Mouse (Mus musculus) stomach, embryonic 14.5 days (tissue): ENCODE data around the gene Shcbp1l. TPM values are rescaled to one million over a fixed set of nuclear protein-coding genes. Genes with fewer than 3 reads are reported as not detected.
"Not testable (repeated sequence)": the region's sequence is repeated elsewhere in the genome, so short reads cannot be mapped to it uniquely, and the experiment has no call there.

ENCODE experiments used
- ATAC-seq: fragments of 200-750 bp; cut with Nextera tagmentation; 2 replicates; pipeline ENCODE4 v1.8.0; 2017; ENCODE audit warnings: low read depth, moderate TSS enrichment; ENCODE audit not compliant: insufficient number of reproducible peaks, insufficient read depth, low FRiP score
- H3K27ac ChIP-seq: fragments of 300-500 bp; sonication (generic); 2 replicates; pipeline ENCODE4 v1.5.1; 2014; ENCODE audit warnings: mild to moderate bottlenecking, low read length, moderate library complexity, mixed read lengths
- H3K27me3 ChIP-seq: fragments of 300-500 bp; sonication (generic); 2 replicates; pipeline ENCODE4 v1.6.1; 2014; ENCODE audit warnings: low read length, control low read depth, mixed read lengths; ENCODE audit not compliant: control insufficient read depth, insufficient read depth
- H3K36me3 ChIP-seq: fragments of 300-500 bp; sonication (generic); 2 replicates; pipeline ENCODE4 v1.6.1; 2014; ENCODE audit warnings: mild to moderate bottlenecking, control low read depth, low read length, moderate library complexity, mixed read lengths; ENCODE audit not compliant: control insufficient read depth, insufficient read depth
- H3K4me1 ChIP-seq: fragments of 300-500 bp; sonication (generic); 2 replicates; pipeline ENCODE4 v1.6.1; 2014; ENCODE audit warnings: low read length, control low read depth, mixed read lengths; ENCODE audit not compliant: control insufficient read depth, insufficient read depth
- H3K4me2 ChIP-seq: fragments of 300-500 bp; sonication (generic); replicated peaks from 2 replicates; pipeline ENCODE4 v1.6.1; 2014; ENCODE audit warnings: low read depth, low read length, control low read depth
- H3K4me3 ChIP-seq: fragments of 300-500 bp; sonication (generic); 2 replicates; pipeline ENCODE4 v1.5.1; 2014; ENCODE audit warnings: low read depth, low read length, control low read depth
- H3K9ac ChIP-seq: fragments of 300-500 bp; sonication (generic); replicated peaks from 2 replicates; pipeline ENCODE4 v1.6.1; 2014; ENCODE audit warnings: low read depth, mild to moderate bottlenecking, control low read depth, low read length, moderate library complexity, mixed read lengths
- H3K9me3 ChIP-seq: fragments of 300-500 bp; sonication (generic); 2 replicates; pipeline ENCODE4 v1.6.1; 2016; ENCODE audit warnings: low read depth, low read length, control low read depth; ENCODE audit not compliant: control insufficient read depth
- WGBS: fragments of 180-500 bp; shearing (Covaris S2); extraction: QIAGEN DNeasy Blood & Tissue Kit; methylation state at CpG from one replicate; pipeline ENCODE4 v1.1.7; 2014; 5-methylcytosine and 5-hydroxymethylcytosine counted together
- polyA plus RNA-seq: library from polyadenylated mRNA; unstranded; fragments of >200 nt; fragmentation: Nextera tagmentation; extraction: Ambion mirVana; gene quantifications from 2 replicates; pipeline ENCODE4 v1.2.1, GENCODE M21; 2014

Gene Shcbp1l
- polyA plus RNA-seq, 1 experiment from 2014 or later = 0.38 TPM

- not testable (repeated sequence) for H3K9me3 ChIP-seq, ATAC-seq, H3K27ac ChIP-seq, H3K4me2 ChIP-seq, H3K36me3 ChIP-seq, H3K4me3 ChIP-seq, H3K27me3 ChIP-seq, H3K4me1 ChIP-seq, H3K9ac ChIP-seq
- WGBS = 82% methylated on average over 4 of the region's 4 CpGs
Measured at GRCm38 (mm10) chr1:153395706-153396105, 29.3 kb upstream of the Shcbp1l start.

- H3K4me3 ChIP-seq = no peak overlapping the region
- no peaks in the 10 kb centered on the region for H3K36me3 ChIP-seq
- no peak overlapping the region for H3K9ac ChIP-seq
- no peak overlapping the region for H3K27ac ChIP-seq
- H3K4me2 ChIP-seq = no peak overlapping the region
- H3K27me3 ChIP-seq = no peaks in the 10 kb centered on the region
- H3K4me1 ChIP-seq = no peaks in the 10 kb centered on the region
- peak; percentile 81 for ATAC-seq
- WGBS = under 1% methylated on average over 7 of the region's 7 CpGs
- no peaks in the 10 kb centered on the region for H3K9me3 ChIP-seq
Measured at GRCm38 (mm10) chr1:153401765-153402164, 23.2 kb upstream of the Shcbp1l start.

GRCm38 (mm10) chr1:153407641-153408040, 17.3 kb upstream of the Shcbp1l start:
- not testable (repeated sequence) for H3K27me3 ChIP-seq, H3K27ac ChIP-seq, H3K4me1 ChIP-seq, H3K9ac ChIP-seq, H3K4me3 ChIP-seq, H3K36me3 ChIP-seq, H3K9me3 ChIP-seq, ATAC-seq, H3K4me2 ChIP-seq
- 85% methylated on average over 11 of the region's 11 CpGs for WGBS

- not testable (repeated sequence) for H3K27me3 ChIP-seq, H3K4me3 ChIP-seq, H3K9me3 ChIP-seq, H3K36me3 ChIP-seq, H3K4me2 ChIP-seq, H3K27ac ChIP-seq, H3K4me1 ChIP-seq, H3K9ac ChIP-seq, ATAC-seq
- WGBS = 78% methylated on average over 4 of the region's 5 CpGs
Measured at GRCm38 (mm10) chr1:153408296-153408695, 16.7 kb upstream of the Shcbp1l start.

- not testable (repeated sequence) for ATAC-seq, H3K27me3 ChIP-seq, H3K9ac ChIP-seq, H3K9me3 ChIP-seq, H3K36me3 ChIP-seq, H3K4me1 ChIP-seq, H3K4me3 ChIP-seq, H3K27ac ChIP-seq, H3K4me2 ChIP-seq
- 87% methylated on average over 1 of the region's 4 CpGs for WGBS
Measured at GRCm38 (mm10) chr1:153410915-153411314, 14.0 kb upstream of the Shcbp1l start.

- Histone ChIP-seq H3K9me3 (no peaks in the 10 kb centered on the region), H3K27me3 (no peaks in the 10 kb centered on the region), H3K36me3 (no peaks in the 10 kb centered on the region), H3K4me1 (no peaks in the 10 kb centered on the region), H3K9ac (no peak overlapping the region), H3K4me3 (no peak overlapping the region), H3K27ac (no peak overlapping the region), H3K4me2 (no peak overlapping the region)
- 85% methylated on average over 6 of the region's 6 CpGs for WGBS
- ATAC-seq = no peak
Measured at GRCm38 (mm10) chr1:153411723-153412122, 13.2 kb upstream of the Shcbp1l start.

- peak; percentile 14; the same call in 1 of the 2 replicates for ATAC-seq
- H3K4me2 ChIP-seq, H3K36me3 ChIP-seq, H3K9me3 ChIP-seq, H3K27me3 ChIP-seq, H3K4me1 ChIP-seq, H3K27ac ChIP-seq, H3K4me3 ChIP-seq, H3K9ac ChIP-seq: not testable (repeated sequence)
- WGBS = 79% methylated on average over 3 of the region's 4 CpGs
Measured at GRCm38 (mm10) chr1:153412663-153413396, 12.1 kb upstream of the Shcbp1l start.

- H3K4me2 ChIP-seq, H3K9ac ChIP-seq, H3K36me3 ChIP-seq, H3K27me3 ChIP-seq, H3K9me3 ChIP-seq, H3K4me3 ChIP-seq, H3K4me1 ChIP-seq, H3K27ac ChIP-seq: not testable (repeated sequence)
- peak; percentile 18; the same call in 1 of the 2 replicates for ATAC-seq
- WGBS = 80% methylated on average over 13 of the region's 13 CpGs
Measured at GRCm38 (mm10) chr1:153413397-153414020, 11.5 kb upstream of the Shcbp1l start.
